Mouse (Mus musculus): ENCODE results near the gene Adamts9. TPM values are rescaled to one million over a fixed set of nuclear protein-coding genes. Genes with fewer than 3 reads are reported as not detected.

Gene Adamts9
- total RNA-seq, 4 experiments from 2014 or later: 1.5 to 3.0 (median 2.1) TPM

GRCm38 (mm10) chr6:92809818-92810217, 133.5 kb downstream of the Adamts9 start:
- DNase-seq (ENCODE audit: low spot score in 2 of 2): no peak

- DNase-seq (ENCODE audit: low spot score in 2 of 2): no peak
Measured at GRCm38 (mm10) chr6:92804254-92804971, 138.9 kb downstream of the Adamts9 start.

- no peak for DNase-seq (ENCODE audit: low spot score in 2 of 2)
Measured at GRCm38 (mm10) chr6:92803213-92803612, 140.1 kb downstream of the Adamts9 start.

GRCm38 (mm10) chr6:92802421-92802820, 140.9 kb downstream of the Adamts9 start:
- DNase-seq (ENCODE audit: low spot score in 2 of 2): no peak

GRCm38 (mm10) chr6:92801462-92801861, 141.8 kb downstream of the Adamts9 start:
- DNase-seq (ENCODE audit: low spot score in 2 of 2): no peak

GRCm38 (mm10) chr6:92793804-92794203, 149.5 kb downstream of the Adamts9 start:
- DNase-seq (ENCODE audit: low spot score in 2 of 2): no peak

GRCm38 (mm10) chr6:92787376-92787712, 155.9 kb downstream of the Adamts9 start:
- peak; percentile 85 to 87 for DNase-seq (ENCODE audit: low spot score in 2 of 2)

- no peak for DNase-seq (ENCODE audit: low spot score in 2 of 2)
Measured at GRCm38 (mm10) chr6:92786701-92787375, 156.5 kb downstream of the Adamts9 start.

- peak in 1 of 2 experiments; percentile 23 for DNase-seq (ENCODE audit: low spot score in 2 of 2)
Measured at GRCm38 (mm10) chr6:92784782-92785181, 158.5 kb downstream of the Adamts9 start.

GRCm38 (mm10) chr6:92781446-92781845, 161.8 kb downstream of the Adamts9 start:
- no peak for DNase-seq (ENCODE audit: low spot score in 2 of 2)

- DNase-seq (ENCODE audit: low spot score in 2 of 2): no peak
Measured at GRCm38 (mm10) chr6:92779935-92780205, 163.4 kb downstream of the Adamts9 start.

- DNase-seq (ENCODE audit: low spot score in 2 of 2): no peak
Measured at GRCm38 (mm10) chr6:92779140-92779934, 164.0 kb downstream of the Adamts9 start.

- DNase-seq (ENCODE audit: low spot score in 2 of 2): no peak
Measured at GRCm38 (mm10) chr6:92776356-92776755, 166.9 kb downstream of the Adamts9 start.

GRCm38 (mm10) chr6:92762372-92762771, 180.9 kb downstream of the Adamts9 start:
- DNase-seq (ENCODE audit: low spot score in 2 of 2): no peak

- no peak for DNase-seq (ENCODE audit: low spot score in 2 of 2)
Measured at GRCm38 (mm10) chr6:92759616-92760015, 183.7 kb downstream of the Adamts9 start.

GRCm38 (mm10) chr6:92755826-92756225, 187.5 kb downstream of the Adamts9 start:
- no peak for DNase-seq (ENCODE audit: low spot score in 2 of 2)

- DNase-seq (ENCODE audit: low spot score in 2 of 2): no peak
Measured at GRCm38 (mm10) chr6:92752737-92753136, 190.6 kb downstream of the Adamts9 start.

GRCm38 (mm10) chr6:92749420-92749819, 193.9 kb downstream of the Adamts9 start:
- DNase-seq (ENCODE audit: low spot score in 2 of 2): peak in 1 of 2 experiments; percentile 11

- peak in 1 of 2 experiments; percentile 9 for DNase-seq (ENCODE audit: low spot score in 2 of 2)
Measured at GRCm38 (mm10) chr6:92743605-92744004, 199.7 kb downstream of the Adamts9 start.

GRCm38 (mm10) chr6:92737116-92737515, 206.2 kb downstream of the Adamts9 start:
- DNase-seq (ENCODE audit: low spot score in 2 of 2): no peak

GRCm38 (mm10) chr6:92733651-92734050, 209.6 kb downstream of the Adamts9 start:
- no peak for DNase-seq (ENCODE audit: low spot score in 2 of 2)

GRCm38 (mm10) chr6:92728514-92728913, 214.8 kb downstream of the Adamts9 start:
- no peak for DNase-seq (ENCODE audit: low spot score in 2 of 2)

All from gastrocnemius, adult 8-10 months (tissue).